Mouse (Mus musculus): ENCODE measurements around the gene Lrp6.

Gene Lrp6

DNA sequence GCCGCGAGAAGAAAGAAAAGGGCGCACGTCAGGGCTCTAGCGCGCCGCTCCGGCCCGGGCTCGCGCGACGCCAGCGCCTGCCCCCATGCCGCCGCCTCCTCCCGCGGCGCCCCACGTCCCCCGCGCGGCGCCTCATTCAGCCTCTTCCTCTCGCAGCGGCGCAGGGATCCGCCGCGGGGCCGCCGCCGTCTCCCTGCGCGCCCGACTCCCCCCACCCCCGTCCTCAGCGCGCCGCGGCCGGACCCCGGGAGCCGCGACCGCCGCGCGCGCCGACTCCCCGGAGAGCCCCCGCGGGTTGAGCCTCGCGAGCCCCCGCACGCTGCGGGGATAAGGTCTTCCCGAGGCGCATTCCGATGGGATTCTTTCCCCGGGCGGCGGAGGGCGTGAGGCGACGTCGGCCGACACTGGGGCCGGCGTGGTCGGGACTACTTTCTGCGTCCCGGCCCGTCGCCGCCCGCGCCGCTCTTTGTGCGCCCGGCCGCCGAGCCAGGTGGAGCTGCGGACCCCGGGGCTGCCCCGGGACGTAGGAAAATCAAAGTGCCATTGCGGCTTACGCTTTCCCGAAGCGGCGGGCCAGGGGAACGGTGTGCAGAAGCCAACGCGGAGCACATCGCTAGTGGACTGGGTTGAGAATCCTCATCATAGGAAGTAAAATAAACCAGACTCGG is at the start of gene Lrp6:
TSS of gene Lrp6 (minus strand) at position 148 of the 668 bp plus-strand sequence.
- DNase-seq, result peak; percentile 81

- peak; percentile 83 for DNase-seq
Measured at GRCm38 (mm10) chr6:134614723-134615648, 48.2 kb upstream of the Lrp6 start.

DNA sequence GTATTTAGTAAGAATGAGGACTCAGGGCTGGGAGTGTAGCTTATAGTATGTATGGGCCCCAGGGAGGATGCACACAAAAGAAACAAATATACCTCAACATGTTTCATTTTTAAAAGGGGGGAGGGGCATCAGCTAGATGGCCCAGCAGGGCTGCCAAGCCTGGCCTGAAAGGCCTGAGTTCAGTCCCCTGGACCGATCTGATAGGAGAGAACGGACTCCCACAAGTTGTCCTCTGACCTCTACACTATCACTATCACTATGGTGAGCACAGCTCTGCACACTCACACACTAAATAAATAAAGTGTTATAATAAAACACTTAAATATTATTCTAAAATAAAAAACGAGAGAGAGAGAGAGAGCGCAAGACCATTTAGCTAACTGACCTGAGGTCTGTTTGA is 47.6 kb upstream of the Lrp6 start:
- DNase-seq, result no peak

- no peak for DNase-seq
Measured at GRCm38 (mm10) chr6:134611896-134612295, 45.1 kb upstream of the Lrp6 start.

DNA sequence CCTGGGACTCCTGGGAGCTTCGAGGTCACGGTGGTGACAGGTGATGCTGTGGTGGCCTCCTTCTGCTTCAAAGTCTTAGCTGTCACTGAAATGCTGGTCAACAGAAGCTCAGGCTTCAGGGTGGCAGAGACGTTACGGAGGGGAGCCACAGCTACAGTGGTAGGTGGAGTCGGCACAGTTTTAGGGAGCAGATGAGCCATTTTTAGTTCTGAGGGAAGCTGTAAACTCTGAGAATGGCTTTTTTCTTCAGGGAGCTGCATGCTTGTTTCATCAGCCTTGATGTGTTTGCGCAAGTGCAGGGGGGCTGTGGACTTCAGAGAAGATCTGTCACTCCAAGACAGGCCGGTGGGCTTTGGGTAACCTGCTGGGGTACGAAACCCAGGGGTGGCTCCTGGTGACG is 43.6 kb upstream of the Lrp6 start:
- no peak for DNase-seq

- DNase-seq, result no peak
Measured at GRCm38 (mm10) chr6:134606949-134607746, 40.4 kb upstream of the Lrp6 start.

GRCm38 (mm10) chr6:134606540-134606939 is 39.8 kb upstream of the Lrp6 start:
- DNase-seq, result no peak

DNA sequence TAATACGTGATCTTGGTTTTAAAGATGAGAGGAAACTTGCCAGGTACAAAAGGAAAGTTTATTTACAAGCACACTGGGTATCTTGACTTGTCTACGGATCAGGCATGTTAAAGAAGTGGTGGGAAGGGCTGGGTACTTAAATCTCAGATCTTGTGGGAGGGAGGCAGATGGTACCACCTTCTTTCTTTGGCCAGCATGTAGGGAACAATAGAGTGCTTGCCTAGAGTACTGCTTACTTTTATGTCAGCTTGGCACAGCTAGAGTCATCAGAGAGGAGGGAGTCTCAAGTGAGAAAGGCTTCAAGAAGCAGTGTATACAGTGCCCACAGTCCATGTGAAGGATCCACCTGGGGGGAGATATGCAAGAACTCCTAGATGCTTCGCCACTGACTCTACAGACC is 38.4 kb upstream of the Lrp6 start:
- DNase-seq, result no peak

GRCm38 (mm10) chr6:134602371-134603003 is 35.7 kb upstream of the Lrp6 start:
- no peak for DNase-seq

DNA sequence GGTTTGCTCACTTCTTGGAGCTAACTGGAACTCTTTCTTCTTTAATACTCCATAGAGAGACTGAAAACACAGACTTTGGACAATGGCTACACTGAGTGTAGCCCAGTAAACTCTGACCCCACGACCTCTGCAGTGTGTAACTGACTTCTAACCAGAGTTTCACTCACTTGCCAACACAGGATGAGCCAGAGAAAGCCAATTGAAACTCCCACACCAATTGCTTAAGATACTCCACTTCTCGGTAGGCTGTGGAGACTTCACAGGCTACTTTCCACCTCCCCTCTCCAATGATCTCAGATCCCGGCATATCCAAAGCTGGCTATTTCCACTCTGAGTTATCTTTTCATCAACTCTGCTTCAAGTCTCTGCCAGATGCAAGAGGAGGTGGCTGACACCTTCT is 35.0 kb upstream of the Lrp6 start:
- DNase-seq, result no peak

- DNase-seq, result no peak
Measured at GRCm38 (mm10) chr6:134601130-134601529, 34.4 kb upstream of the Lrp6 start.

GRCm38 (mm10) chr6:134599239-134599638 is 32.5 kb upstream of the Lrp6 start:
- no peak for DNase-seq

DNA sequence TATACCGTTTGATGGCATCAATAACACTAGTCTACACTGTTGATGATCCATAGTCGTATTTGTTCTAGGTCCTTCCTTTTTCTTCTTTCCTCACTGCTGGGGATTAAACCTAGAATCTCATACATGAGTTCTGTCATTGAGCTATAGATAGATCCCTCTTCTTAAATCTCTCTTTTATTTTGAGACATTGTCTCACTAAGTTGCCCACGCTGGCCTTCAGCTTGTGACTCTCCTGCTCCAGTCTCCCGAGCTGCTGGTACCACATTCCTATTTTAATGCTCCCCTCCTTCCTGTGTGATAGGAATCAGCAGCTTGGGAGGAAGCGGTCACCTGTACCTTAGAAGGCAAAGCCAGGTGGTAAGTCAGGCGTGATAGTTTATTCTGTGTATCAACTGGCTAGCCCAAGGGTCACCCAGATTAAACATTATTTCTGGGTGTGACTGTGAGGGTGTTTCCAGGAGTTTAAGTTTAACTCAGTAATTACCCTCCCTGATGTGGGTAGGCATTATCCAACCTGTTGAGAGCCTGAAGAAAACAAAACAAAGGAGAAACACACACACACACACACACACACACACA is 31.0 kb upstream of the Lrp6 start:
- DNase-seq, result no peak

DNA sequence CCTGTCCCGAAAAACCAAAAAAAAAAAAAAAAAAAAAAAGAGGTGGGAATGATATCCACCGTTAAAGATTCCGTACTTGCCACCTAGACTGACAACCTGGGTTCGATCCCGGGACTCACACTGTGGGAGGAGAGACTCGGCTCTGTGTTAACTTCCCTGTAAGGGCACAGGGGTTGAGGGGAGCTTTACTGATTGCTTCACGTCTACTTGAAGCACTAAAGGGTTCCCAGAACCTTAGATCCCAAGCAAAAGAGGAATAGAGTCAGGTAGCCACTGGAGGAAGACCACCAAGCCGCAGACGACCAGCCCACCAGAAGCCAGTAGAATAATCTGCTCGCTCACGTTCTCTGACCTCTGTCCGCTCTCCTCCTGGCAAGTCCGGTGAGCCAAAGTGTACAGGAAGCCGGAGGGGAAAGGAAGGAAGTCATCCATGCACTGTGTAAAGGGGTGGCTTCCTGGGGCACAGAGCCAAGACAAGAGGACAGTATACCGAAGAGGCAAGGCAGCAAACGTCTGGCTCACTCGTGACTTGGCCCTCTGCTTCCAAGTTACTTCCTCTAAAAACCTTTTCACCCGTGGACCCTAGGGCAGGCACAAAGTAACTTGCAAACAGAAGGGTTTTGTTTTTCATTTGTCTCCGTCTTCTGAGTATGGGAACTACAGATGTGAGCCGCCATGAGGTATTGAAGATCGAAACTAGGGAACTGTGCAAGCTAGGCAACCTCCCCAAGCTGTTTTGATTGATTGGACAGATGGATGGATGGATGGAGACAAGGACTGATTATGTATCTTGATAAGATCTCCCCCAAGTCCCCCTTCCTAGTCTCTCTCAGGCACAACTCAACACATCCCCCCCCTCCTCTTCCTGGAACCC is 28.0 kb upstream of the Lrp6 start:
- no peak for DNase-seq

- DNase-seq, result no peak
Measured at GRCm38 (mm10) chr6:134591614-134592013, 24.8 kb upstream of the Lrp6 start.

GRCm38 (mm10) chr6:134586241-134586640 is 19.5 kb upstream of the Lrp6 start:
- no peak for DNase-seq

DNA sequence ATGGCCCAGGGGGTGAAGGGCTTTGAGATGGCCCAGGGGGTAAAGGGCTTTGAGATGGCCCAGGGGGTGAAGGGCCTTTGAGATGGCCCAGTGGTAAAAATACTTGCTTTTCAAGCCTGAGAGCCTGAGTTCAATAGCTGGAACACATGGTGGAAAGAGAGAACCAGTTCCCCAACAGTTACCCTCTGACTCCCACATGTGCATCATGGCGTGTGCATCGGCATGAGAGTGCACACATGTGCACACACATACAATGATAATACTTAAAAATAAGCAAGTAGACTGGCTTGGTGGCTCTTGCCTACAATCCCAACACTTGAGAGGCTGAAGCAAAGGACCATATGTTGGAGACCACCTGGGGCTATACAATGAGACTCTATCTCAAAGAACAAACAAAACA is 17.9 kb upstream of the Lrp6 start:
- DNase-seq, result no peak

- no peak for DNase-seq
Measured at GRCm38 (mm10) chr6:134582110-134582509, 15.3 kb upstream of the Lrp6 start.

- DNase-seq, result no peak
Measured at GRCm38 (mm10) chr6:134579506-134579905, 12.7 kb upstream of the Lrp6 start.

DNA sequence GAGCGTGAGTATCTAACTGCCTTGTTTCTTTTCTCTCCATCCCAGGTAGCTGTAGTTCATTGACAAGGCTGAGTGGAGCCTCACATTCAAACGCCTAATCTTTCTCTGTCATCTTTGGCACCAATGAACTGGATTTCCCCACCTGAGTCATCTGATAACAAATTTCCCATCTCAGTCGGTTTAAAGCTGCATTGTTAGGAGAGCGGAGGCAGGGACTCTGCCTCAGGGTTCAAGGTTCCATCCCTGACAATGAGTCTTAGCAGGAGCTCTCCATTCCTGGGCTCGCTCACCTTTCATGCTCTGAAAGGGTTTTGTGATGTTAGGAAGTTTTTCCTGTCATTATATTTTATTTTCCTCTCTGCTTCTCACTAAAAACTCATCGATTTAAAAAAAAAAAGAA is 11.3 kb upstream of the Lrp6 start:
- DNase-seq, result no peak

GRCm38 (mm10) chr6:134575288-134575741 is 8.6 kb upstream of the Lrp6 start:
- DNase-seq, result no peak
